Mouse (Mus musculus): Measurements from ENCODE around the gene Gm45234. TPM values are rescaled to one million over a fixed set of nuclear protein-coding genes. Genes with fewer than 3 reads are reported as not detected.

Gene Gm45234
- total RNA-seq, 2 experiments from 2014 or later = 0.83 TPM; not detected in 1

DNA sequence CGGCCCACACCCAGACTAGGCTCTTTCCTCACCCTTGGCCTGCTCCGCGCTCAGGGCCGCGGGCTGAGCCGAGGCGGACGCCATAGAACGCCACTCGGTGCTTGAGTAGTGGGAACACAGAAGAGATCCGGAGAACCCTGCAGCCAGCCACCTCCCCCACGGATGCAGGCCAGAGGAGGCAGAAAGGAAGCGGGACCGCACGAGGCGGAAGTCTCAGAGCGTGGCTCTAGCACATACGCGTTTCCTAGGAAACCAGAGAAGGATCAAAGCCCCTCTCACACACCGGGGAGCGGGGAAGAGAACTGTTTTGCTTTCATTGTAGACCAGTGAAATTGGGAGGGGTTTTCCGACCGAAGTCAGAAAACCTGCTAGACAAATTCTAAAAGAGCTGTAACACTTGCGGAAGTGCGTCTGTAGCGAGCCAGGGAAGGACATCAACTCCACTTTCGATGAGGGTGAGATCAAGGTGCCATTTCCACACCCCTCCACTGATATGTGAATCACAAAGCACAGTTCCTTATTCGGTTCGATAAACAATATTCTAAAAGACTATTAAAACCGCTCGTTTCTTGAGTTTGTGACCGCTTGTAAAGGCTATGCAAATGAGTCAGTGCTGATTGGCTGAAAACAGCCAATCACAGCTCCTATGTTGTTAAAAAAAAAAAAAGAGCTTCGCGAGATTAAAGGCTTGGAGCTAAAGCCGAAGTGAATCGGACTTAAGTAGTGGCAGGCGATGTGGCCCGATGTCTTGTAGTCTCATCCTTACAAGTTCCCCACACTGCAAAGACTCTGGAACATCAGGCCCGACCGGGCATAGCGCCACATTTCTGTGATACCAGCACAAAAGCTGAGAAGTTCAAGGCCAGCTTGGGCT is 14.7 kb downstream of the Gm45234 start, which contains the start of gene Grcc10:
TSS of gene Grcc10 (minus strand) at position 487 of the 874 bp plus-strand sequence.
- peak; percentile 72 to 86 for DNase-seq (ENCODE audit: low spot score in 2 of 2)

DNA sequence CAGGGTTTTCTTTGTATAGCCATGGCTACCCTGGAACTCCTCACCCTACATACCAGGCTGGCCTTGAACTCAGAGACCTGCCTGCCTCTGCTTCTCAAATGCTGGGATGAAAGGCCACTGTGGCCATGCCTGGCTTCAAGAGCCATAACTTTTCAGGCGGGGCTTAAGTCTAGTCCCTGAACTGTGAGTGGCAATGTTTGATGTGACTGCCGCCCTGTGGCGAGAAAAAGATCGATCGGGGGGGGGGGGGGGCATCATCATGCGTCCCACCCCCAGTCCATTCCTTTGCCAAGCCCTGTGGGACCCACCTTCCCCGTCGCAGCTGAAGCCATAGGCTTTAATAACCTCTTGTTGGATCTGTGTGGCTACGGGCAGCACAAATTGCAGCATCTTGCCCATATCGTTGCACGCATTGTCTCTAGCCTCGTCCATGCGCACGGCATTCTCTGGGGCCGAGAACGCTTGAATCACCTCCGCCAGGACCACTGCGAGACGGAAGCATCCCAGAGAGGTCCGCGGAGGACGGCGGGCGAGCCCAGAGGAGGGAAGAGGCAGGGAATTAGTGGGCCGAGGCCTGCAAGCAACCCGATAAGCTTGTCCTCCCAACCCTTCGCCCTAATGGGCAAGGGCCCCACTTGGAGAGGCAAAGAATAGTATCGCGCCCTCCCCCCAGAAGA is 15.5 kb downstream of the Gm45234 start:
- peak in 1 of 2 experiments; percentile 47 for DNase-seq (ENCODE audit: low spot score in 2 of 2)

GRCm38 (mm10) chr6:124739231-124739796 is 16.5 kb downstream of the Gm45234 start:
- DNase-seq (ENCODE audit: low spot score in 2 of 2) = no peak

DNA sequence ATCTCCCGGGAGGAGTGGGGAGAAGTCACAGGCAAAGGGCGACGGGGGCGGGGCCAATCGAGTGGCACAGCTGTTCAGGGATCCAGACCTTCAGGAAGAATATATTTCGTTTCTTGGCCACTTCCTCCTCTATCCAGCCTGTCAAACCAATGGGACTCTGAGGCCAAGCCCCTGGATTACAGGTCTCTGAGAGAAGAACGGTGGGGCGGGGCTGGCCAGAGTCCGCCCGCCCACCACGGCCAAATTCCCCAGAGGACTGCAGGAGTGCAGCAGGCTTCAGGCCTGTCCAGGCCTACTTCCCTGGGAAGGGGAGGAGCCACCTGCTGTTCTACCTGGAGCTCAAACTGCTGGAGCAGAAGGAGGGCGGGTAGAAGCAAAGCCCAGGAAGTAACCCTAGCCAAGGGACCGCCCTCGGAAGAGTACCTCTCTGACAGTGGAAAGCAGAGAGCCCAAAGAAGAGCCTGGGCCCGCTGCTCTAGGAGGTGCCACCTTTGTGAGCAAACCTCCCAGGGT is 17.3 kb downstream of the Gm45234 start, which contains the start of gene Ptpn6:
TSS of gene Ptpn6 (minus strand) at position 204 of the 513 bp plus-strand sequence.
- no peak for DNase-seq (ENCODE audit: low spot score in 2 of 2)

GRCm38 (mm10) chr6:124737040-124737439 is 18.8 kb downstream of the Gm45234 start:
- no peak for DNase-seq (ENCODE audit: low spot score in 2 of 2)

- no peak for DNase-seq (ENCODE audit: low spot score in 2 of 2)
Observed at GRCm38 (mm10) chr6:124734417-124734816, 21.4 kb downstream of the Gm45234 start.

- DNase-seq (ENCODE audit: low spot score in 2 of 2) = no peak
Observed at GRCm38 (mm10) chr6:124732476-124733370, 23.1 kb downstream of the Gm45234 start.

DNA sequence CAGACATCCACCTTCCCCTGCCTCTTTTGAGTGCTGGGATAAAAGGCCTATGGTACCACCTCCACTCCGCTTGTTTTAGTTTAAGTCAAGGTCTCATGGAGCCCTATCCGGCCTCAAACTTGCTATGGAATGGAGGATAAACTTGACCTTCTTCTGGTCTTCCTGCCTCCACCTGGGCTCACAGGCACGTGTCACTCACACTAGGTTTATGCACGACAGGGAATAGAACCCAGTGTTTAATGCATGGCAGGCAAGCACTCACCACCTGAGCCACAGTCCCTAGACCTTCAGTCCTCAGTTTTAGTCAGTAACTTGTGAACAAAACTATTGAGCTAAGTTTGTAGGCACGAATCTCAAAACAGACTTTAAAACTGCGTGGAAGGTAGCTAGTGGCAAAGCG is 24.8 kb downstream of the Gm45234 start:
- no peak for DNase-seq (ENCODE audit: low spot score in 2 of 2)

DNA sequence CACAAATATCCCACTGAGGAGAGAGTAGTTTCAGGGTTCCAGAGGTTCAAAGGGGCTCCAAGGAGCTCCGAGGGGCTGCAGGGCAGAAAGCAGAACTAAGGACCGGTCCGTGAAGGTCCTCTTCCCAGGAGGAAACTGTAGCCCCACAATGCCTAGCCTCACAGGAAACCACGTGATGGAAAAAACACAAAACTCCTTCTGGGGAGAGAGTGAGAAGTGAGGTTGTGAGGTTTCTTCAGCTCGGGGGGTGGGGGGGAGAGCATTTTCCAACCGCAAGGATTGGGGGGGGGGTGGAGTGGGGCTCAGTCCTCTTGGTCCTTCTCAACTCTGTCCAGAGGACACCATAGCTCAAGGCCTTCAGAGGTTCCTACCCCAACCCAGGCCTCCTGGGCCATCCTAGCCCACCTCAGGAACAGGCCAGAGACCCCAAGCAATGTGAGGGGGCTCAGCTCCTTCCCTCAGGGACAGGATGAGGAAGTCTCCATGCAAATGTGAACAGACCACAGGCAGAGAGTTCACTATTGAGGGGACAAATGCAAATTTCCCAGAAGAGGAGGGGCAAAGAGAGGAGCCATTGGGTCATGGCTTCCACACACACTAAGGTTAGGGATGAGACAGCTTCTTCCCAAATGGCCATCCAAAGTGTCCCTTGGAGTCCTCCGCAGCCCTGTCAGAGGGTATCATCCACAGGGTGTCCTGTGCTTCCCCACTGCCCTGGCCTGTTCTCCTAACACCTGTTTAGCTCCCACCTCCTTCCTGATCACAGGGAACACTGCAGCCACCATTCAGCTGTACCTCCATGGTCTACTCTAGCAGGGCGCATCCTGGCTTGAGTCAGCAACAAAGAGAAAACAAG is 25.7 kb downstream of the Gm45234 start:
- no peak for DNase-seq (ENCODE audit: low spot score in 2 of 2)

- no peak for DNase-seq (ENCODE audit: low spot score in 2 of 2)
Observed at GRCm38 (mm10) chr6:124728621-124729020, 27.2 kb downstream of the Gm45234 start.

GRCm38 (mm10) chr6:124724472-124724871 is 31.3 kb downstream of the Gm45234 start:
- DNase-seq (ENCODE audit: low spot score in 2 of 2) = no peak

GRCm38 (mm10) chr6:124723541-124723940 is 32.3 kb downstream of the Gm45234 start:
- DNase-seq (ENCODE audit: low spot score in 2 of 2) = no peak

- no peak for DNase-seq (ENCODE audit: low spot score in 2 of 2)
Observed at GRCm38 (mm10) chr6:124722876-124723473, 32.8 kb downstream of the Gm45234 start.

DNA sequence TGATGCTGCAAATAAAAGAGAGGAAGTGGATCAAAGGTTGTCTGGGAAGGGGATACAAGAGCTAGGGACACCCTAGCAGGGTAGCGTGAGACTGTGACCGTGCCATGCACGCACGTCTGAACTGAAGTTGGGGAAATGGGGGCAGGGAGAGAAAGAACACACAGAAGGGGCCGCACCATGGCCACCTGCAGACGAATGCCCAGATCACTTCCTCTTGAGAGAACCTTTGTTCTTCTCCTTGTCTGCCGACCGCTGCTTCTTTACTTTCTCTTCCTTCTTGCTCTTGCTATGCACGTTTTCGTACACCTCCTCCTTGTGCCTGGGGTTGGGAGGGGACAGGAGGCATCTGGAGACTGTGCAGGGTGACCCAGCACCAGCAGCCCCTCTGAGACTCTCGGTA is 34.9 kb downstream of the Gm45234 start:
- no peak for DNase-seq (ENCODE audit: low spot score in 2 of 2)

DNA sequence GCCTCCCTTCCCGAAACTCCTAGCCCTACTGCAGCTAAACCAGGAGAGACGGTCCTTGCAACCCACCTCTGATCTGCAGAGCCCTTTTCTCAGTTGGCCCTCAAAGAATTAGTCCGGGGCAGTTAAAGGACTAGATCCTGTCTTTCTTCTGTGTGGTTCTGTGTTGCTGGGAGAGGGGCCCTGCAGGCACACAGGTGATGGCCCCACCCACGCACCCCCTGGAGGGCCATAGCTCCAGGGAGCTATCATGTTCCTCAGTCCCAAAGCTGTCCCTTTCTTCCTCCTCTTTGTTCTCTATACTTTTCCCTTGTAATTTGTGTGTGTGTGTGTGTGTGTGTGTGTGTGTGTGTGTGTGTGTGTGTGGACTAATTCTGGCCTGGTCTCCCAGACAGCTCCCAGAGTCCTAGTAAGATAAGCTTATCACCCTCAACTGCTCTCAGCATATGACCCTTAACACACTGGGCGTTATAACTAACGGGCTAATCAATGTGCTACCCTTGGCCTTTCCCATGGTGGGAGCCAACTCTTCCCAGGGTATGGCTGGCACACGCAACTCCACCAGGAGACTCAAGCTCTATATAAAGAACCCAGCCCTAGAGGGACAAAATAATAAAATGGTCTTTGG is 36.4 kb downstream of the Gm45234 start:
- DNase-seq (ENCODE audit: low spot score in 2 of 2) = no peak

DNA sequence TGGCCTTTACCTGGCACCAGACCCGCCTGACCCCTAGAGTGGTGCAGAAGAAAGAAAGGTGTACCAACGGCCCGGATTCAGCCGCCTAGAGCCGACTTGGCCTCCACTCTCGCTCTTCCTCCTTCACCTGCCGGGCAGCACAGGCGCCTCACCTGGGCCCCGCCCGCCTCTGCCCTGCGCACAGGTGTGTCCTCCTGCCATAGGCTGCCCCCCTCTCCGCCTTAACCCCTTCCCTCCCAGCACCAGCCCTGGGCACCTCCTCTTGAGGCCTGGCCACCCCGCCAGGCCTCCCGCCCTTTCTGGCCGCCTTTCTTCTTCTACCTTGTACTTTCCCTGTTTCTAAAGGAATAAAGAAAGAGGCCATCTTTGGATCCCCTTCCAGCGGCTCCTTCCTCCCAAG is 37.1 kb downstream of the Gm45234 start:
- DNase-seq (ENCODE audit: low spot score in 2 of 2) = no peak

- DNase-seq (ENCODE audit: low spot score in 2 of 2) = no peak
Observed at GRCm38 (mm10) chr6:124717968-124718367, 37.9 kb downstream of the Gm45234 start.

DNA sequence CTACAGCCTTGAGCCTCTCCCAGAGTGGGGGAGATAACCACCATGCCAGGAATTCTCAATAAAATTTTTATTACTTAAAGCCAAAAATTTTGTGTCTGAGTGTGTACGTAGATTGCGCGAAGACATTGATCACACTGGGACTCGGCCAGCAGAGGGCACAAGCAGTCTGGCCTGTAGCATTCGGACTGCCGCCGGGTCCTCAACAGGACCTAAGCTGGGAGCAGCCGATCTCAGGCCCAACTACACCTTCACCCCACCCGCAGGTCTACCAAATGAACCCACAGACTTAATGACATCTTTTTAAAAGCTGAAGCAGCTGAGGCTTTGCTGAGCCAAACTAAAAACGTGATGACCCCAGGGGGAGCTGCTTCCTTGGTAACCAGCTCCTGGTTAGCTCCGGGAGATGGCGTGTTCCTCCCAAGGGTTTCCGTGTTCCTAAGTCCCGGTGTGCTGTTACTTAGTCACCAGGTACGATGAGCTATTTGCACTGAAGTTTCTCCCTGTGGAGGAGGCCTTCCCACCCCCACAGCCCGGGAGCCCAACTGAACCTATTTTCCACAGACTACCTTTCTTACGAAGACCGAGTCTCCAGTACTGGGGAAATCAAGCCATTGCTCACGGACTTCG is 38.8 kb downstream of the Gm45234 start:
- no peak for DNase-seq (ENCODE audit: low spot score in 2 of 2)
